Mouse (Mus musculus): Measurements from ENCODE around the gene Coasy.

- TF ChIP-seq GATA1 (IDR thresholded peaks at IDR 0.05; ENCODE audit: low read length): no peak
- no peak for TF ChIP-seq TAL1 (IDR thresholded peaks at IDR 0.05; ENCODE audit: low read length)
Measured at GRCm38 (mm10) chr11:101071810-101072428, 10.4 kb upstream of the Coasy start.

Data from erythroblast, embryonic 14.5 days (primary cell).